Mouse (Mus musculus): Measurements from ENCODE around the gene Smg6.
"Not testable (repeated sequence)": the region's sequence is repeated elsewhere in the genome, so short reads cannot be mapped to it uniquely, and the experiment has no call there.

Gene Smg6

GRCm38 (mm10) chr11:75166861-75167642, 241.4 kb downstream of the Smg6 start:
- no peak for DNase-seq (ENCODE audit: low read depth)

DNA sequence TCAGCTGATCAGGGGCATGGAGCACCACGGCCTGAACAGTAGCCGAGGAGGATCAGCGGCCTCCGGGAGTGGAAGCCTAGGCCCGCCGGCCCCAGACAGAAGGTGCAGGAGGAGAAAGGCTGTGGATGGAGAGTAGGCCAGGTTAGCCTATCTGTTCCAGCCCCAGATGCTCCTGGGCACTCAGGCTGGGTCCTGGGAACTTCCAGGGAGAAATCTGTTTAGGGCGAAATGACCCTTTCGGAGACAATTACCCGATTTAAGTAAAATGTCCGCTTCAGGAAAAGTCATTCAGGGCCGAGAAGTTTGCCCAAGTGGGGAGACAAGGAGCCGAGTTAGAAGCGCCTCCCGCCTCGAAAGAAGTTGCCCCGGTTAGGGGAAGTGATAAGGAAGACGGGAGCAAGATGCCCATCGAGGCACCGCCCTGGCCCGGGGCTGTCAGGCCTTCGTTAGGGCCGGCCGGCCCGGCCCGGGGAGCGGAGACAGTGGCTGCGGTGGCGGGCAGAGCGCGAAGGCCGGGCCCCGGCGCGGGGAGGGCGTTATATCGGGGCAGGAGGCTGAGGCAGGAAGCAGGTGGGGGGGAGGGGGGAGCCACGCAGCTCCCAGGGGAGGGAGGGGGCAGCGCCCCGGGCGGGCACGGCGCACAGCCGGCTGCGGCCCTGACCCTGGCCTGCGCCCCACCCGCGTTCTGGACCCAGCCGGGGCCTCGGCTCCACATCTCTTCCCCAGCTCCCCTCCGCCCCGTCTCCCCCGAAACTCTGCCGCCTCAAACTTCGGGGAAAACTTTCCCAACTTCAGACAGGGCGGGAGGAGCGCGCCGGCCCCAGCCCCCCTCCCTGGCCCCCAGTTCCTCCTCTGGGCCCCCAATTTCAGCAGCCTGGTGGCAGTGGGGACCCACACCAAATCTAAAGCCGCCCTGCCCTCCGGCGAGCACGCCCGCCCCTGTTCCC, 242.3 kb downstream of the Smg6 start:
- no peak for DNase-seq (ENCODE audit: low read depth)

- DNase-seq (ENCODE audit: low read depth) = no peak
These were observed 243.2 kb downstream of the Smg6 start for GRCm38 (mm10) chr11:75168590-75169361.

DNA sequence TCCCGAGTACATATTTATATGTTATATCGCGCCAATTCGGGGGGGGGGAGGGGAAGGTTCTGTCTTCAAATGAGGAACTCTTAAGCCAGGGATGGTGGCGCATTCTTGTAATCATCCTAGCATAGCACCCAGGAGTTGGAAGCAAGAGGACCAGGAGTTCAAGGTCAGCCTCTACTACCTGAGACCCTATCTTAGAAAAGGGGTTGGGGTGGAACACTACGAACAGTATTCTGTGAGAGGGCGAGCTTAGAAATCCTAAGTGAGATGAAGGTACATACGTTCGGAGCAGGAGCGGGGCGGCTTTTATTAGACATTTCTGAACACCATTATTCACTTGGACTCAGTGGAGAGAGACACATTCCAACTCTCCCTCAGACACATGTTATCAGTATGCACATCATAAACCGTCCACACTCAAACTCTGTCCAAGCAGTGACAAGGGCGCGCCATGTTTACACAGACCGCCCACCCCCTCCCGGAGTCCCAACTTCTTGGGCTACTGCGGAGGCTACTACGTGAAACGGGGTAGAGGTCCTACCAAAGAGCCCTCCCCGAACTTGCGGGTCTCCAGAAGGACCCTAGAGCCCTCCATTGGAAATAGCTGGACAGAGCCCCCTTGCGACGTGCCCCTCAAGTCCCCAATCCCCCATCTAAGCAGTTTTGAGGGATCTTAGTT, 243.9 kb downstream of the Smg6 start, which contains the start of gene Hic1:
Hic1 (minus strand) TSS at position 115 of the 676 bp plus-strand sequence.
- DNase-seq (ENCODE audit: low read depth) = no peak

DNA sequence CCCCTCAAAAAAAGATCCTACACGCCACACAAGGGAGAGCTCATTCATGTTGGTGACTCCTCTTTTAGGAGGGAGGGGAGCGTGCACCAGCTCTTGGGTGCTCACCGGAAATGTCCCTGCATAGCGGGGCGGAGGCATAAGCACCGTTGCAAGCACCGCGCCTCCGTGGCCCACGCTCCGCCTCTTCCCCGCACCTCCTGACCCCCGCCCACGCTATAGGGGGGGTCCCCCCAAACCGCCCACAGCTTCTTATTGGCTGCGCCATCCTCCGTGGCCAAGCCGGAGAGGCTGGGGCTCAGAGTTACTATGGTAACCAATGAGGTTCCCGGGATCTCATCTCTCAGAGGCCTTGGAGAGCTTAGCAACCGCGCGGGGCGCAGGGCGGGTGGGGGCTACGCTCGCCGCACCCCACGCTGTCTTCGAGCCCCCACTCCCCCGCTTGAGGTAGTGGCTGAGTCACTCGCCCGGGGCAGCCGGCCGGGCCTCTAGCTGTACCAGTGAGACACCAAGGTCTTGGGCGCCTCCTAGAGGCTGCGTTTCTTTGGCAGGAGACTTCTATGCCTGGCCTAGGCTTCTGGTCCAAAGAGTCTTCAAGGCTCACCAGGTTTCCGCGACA, 244.6 kb downstream of the Smg6 start:
- peak; percentile 97 for DNase-seq (ENCODE audit: low read depth)

- DNase-seq (ENCODE audit: low read depth) = no peak
These were observed 245.7 kb downstream of the Smg6 start for GRCm38 (mm10) chr11:75171186-75171865.

DNA sequence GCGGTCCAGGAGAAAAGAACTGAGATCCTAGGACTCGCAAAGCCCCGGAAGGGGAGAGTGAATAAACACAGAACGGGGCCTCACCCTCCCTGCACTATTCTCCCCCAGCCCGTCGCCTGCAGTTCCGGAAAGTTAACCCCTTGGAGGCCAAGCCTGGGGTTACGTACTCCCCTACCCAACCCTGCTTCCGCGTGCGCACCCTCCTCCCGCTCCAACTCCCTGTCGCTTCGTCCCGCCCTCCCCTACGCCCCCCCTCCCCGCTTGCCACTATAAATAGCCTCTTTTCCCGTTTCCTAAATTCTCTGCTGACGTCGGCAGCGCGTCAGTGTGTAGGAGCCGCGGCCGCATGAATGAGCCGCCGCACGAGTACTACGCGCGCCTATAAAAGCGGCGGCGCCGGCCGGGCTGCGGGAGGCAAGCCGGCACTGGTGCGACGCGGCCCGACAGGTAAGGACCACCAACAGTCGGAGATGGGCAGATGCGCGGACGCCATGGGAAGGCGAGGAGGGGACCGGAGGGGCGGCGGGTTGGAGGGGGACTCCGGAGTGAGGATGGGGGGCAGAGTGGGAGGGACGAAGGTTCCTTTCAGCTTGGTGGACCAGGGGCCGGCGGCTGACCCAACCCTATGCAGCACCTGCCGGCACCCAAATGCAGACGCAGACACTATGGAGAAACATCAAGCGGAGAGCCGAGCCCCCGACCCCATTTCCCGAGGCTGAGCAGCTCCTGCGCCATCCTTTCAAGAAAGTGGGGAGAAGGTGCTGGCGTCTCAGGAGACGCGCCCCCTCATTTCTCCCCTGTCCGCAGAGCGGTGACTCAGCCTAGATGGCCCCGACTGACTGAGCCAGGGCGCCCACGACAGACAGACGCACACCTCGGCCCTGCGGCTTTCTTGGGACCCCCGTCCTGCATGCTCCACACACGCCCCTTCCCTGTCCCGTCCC, 246.8 kb downstream of the Smg6 start:
- DNase-seq (ENCODE audit: low read depth) = no peak

DNA sequence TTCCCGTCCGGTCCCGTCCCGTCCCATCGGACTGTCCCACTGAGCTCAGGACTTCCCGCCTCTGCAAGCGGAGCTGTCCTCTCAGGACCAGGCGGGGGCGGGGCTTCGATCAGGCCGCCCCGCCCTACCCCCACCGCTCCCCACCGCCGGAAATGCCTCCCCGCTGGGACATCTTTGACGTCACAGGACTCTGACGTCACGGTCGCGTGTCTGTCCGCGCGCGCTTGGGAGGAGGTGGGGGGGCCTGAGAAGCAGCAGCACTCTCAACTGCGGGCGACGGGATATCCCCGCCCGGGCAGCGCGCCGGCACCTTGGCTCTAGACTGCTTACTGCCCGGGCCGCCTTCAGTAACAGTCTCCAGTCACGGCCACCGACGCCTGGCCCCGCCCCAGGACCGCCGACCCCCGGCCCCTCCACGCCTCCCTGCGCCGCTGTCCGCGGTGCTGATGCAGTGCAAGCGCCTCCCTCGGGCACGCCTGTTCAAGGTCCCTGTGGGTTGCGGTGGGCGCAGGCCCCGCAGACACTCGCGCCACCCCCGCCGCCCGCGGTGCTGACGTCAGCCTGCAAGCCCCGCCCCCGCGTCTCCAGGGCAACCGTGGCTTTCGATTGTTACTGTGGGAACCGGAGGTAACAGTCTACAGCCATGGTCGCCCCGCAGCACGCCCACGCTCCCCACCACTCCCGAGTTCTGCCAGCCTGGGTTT, 247.6 kb downstream of the Smg6 start:
- DNase-seq (ENCODE audit: low read depth) = peak; percentile 83

DNA sequence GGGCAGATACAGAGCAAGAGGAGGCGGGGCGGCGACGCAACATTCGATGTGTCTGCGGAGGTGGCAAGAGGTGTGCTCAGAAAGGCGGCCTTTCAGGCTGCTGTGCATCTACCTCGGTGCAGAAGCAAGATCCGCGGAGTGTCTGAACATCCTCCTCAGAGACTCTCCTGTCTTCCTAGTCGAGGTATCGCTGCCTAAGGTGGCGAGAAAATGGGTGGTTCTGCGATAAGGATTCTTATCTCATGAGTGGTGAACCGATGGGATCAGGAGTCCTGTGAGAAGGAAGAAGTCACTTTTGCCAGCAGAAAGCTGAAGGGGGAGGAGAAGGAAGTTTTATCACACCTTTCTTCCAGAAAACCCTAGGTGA, 248.2 kb downstream of the Smg6 start:
- no peak for DNase-seq (ENCODE audit: low read depth)

DNA sequence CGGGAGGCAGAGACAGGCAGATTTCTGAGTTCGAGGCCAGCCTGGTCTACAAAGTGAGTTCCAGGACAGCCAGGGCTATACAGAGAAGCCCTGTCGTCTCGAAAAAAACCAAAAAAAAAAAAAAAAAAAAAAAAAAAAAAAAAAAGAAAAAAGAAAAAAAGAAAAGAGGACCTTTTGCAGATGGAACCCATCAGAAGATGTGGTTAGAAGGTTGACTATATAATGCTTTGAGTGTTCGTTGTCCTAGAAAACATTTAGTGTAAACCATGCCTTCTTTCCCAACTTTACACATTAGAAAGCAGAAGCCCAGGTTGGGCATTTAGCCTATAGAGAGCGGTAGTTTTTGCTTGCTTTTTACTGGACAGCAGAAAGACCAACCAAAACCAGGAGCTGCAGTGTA, 249.0 kb downstream of the Smg6 start:
- DNase-seq (ENCODE audit: low read depth) = not testable (repeated sequence)

GRCm38 (mm10) chr11:75178011-75178410, 252.4 kb downstream of the Smg6 start:
- no peak for DNase-seq (ENCODE audit: low read depth)

DNA sequence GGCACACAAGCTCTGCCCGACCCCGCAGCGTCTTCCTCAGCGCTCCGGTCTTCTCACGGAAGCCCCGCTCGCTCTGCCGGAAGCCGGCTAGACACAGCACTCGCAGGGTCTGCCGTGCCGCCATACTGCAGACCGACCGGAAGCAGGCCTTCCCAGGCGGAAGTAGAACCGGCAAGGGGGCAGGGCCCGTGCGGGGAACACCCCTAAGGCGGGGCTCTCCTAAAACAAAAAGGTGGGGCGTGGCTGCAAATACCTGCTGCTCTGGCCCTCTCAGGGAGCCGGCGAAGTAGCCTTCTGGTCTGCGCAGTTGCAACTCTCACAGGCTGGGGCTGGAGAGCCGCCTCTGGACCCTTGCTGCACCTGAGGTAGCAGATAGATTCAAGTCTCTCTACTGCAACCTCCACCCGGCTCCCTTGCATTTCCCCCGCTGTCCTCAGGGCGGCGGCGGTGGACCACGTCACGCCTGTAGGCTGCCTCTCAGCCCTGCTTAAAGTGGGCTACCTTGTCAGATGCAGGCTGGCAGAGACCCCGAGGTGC, 253.1 kb downstream of the Smg6 start, which contains the start of gene Ovca2:
Ovca2 (minus strand) TSS at position 164 of the 537 bp plus-strand sequence.
- DNase-seq (ENCODE audit: low read depth) = peak; percentile 78

DNA sequence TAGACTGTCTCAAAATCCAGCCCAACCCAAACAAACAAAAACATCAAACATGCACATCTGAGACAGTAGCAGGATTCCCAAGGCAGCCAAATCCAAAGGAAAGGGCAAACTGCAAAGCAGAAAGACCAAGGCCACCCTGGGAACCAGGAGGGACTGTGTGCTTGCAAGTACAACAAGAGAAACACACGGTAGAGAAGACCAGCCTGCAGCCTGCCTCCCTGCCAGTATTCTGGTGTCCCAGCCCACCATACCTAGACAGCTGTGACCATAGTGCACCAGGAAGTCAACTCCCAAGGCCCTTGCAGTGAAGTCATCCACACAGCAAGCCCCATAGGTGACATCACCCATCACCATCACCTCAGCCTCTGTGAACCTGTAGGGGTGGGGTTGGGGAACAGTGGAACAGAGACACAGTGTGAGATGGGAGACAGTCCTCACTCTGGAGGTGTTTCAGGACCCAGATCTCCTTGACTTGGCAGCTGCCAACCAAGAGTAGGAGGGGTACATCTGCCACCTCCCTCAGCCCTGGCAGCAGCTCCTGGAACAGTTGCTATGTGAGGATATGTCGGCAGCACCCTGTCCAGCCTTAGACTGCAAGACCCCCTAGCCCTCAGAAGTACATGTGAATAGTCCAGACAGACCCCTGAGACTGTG, 258.4 kb downstream of the Smg6 start:
- DNase-seq (ENCODE audit: low read depth) = no peak

DNA sequence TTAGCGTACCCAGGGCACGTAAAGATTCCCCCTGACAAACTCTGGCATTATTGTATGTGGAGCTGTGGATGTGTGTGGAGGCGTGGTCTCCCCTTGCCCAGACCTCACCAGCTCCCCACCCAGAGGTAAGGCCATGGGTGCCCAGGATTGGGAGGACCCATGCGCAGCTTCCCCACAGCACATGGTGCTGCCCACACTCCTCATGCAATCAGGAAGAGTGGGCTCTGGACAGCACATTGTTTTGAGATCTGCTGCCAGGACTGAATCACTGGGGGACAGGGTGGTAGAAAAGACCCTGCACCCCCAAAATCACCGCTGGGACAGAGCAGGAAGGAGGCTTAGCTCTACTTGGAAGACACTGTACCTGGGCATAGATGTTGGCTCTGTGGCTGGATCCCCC, 258.9 kb downstream of the Smg6 start:
- no peak for DNase-seq (ENCODE audit: low read depth)

DNA sequence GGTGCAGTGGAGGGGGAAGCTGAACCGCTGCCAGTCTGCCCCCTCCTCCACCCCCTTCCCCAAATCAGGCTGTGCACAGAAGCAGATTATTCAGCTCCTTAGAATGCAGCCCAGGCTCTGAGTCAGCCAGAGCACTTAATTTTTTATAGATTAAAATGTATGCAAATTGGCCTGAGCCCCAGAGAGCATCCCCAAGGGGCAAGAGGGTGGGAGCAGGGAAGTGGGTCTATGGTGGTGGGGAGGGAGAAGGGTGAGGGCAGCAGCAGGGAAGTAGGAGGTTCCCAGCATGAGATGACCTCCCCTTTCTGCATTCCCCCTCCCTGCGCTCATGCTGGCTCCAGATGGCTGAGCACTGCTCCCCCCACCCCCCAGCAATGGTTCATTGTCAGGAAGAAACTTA, 259.4 kb downstream of the Smg6 start:
- no peak for DNase-seq (ENCODE audit: low read depth)

DNA sequence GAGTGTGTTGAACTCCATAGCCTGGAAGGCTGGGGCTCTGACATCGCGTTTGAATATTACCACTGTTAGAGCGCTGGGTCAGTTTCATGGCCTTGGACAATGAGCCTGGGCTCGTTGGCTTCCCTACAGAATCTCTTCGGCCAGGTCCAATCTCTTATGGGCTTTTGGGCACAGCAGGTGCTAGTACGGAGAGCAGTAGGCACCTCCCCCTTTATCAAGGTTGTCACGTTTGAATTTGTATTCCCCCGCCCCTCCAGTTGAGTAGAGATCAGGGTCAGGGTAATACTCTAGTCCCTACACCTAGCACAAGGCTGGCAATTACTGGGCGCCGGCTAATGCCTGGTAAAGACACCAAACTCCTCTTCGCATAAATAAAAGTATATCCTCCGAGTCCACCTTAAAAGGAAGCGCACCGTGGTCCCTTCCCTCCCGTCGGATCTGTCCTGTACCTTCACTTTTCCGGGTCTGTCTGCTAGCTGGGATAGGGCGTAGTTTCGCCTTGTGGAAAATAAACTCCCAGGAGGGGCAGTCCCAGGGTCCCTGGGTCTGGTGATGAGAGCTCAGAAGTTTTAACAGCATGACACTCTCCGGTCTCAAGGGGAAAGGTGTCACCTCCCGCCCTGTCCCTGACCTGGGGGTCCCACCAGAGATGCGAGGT, 264.2 kb downstream of the Smg6 start:
- no peak for DNase-seq (ENCODE audit: low read depth)

DNA sequence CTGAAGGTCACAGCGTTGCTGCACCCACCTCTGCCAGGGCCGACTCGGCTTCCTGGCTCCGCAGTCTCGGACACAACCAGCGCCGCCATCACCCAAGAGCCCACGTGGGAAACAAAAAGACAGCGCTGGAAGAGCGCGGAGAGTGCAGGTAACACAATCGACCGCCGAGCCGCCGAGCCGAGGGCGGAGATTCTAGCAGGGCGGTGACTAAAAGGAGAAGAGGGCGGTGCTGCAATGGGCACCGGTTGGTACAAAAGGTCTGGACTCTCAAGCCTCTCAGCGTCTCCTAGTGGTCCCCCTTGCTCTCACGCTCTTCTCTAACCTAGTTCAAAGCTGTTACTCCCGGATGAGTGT, 264.7 kb downstream of the Smg6 start:
- peak; percentile 89 for DNase-seq (ENCODE audit: low read depth)

Measured in c-Kit-positive CD71-negative TER-119-negative erythroid progenitor cells, embryonic 14.5 days (primary cell).